Mouse (Mus musculus) liver, embryonic 13.5 days (tissue): Measurements from ENCODE around the gene Atp1a3. TPM values are rescaled to one million over a fixed set of nuclear protein-coding genes. Genes with fewer than 3 reads are reported as not detected.

ENCODE experiments used
- microRNA-seq: library from miRNA; unstranded; fragments of <30 nt; microRNA quantifications from one replicate; pipeline ENCODE4, GENCODE M21; 2016
- polyA plus RNA-seq: library from polyadenylated mRNA; unstranded; fragments of >200 nt; fragmentation: Nextera tagmentation; extraction: Ambion mirVana; gene quantifications from 2 replicates; pipeline ENCODE4 v1.2.1, GENCODE M21; 2015

Atp1a3 gene
- polyA plus RNA-seq, 1 experiment from 2014 or later = 0.82 TPM

Small RNA genes lying within 50 kb of the gene (microRNA-seq; reads per million reads assigned to microRNA genes)
- gene Mir7046 (not detected), gene Mir7047 (not detected)

Other genes starting within 250 kb of the Atp1a3 start
- gene Cd177, start 245.6 kb downstream of the Atp1a3 start, polyA plus RNA-seq = 0.71 and 1.0 TPM in 2 replicates
- 0.32 and 0.59 TPM in 2 replicates for gene Ceacam10, start 228.8 kb downstream of the Atp1a3 start, polyA plus RNA-seq
- 1.9 and 2.5 TPM in 2 replicates for gene Gm9844, start 143.7 kb downstream of the Atp1a3 start, polyA plus RNA-seq
- not detected in 2 replicates for gene Lypd4, start 136.0 kb downstream of the Atp1a3 start, polyA plus RNA-seq
- gene Dmrtc2, start 135.9 kb downstream of the Atp1a3 start, polyA plus RNA-seq = not detected in 2 replicates
- gene Rps19, start 121.6 kb downstream of the Atp1a3 start, polyA plus RNA-seq = 1,483 and 1,612 TPM in 2 replicates
- 0.51 and 0.61 TPM in 2 replicates for gene Cd79a, start 108.6 kb downstream of the Atp1a3 start, polyA plus RNA-seq
- gene Arhgef1, start 103.0 kb downstream of the Atp1a3 start, polyA plus RNA-seq = 44.3 and 48.2 TPM in 2 replicates
- not detected in 2 replicates for gene Gm4881, start 61.5 kb downstream of the Atp1a3 start, polyA plus RNA-seq
- 56.4 and 59.5 TPM in 2 replicates for gene Rabac1, start 33.2 kb downstream of the Atp1a3 start, polyA plus RNA-seq
- gene Grik5, start 66.4 kb upstream of the Atp1a3 start, polyA plus RNA-seq = 0.86 and 1.0 TPM in 2 replicates
- 9.7 and 11.1 TPM in 2 replicates for gene Zfp574, start 66.6 kb upstream of the Atp1a3 start, polyA plus RNA-seq
- 1.5 and 1.6 TPM in 2 replicates for gene Pou2f2, start 173.8 kb upstream of the Atp1a3 start, polyA plus RNA-seq
- gene Dedd2, start 214.7 kb upstream of the Atp1a3 start, polyA plus RNA-seq = 27.0 and 27.6 TPM in 2 replicates
- 2.0 and 2.1 TPM in 2 replicates for gene Zfp526, start 215.5 kb upstream of the Atp1a3 start, polyA plus RNA-seq
- 6.2 and 6.3 TPM in 2 replicates for gene Gsk3a, start 231.9 kb upstream of the Atp1a3 start, polyA plus RNA-seq
- gene Erf, start 244.8 kb upstream of the Atp1a3 start, polyA plus RNA-seq = 4.3 TPM in 2 replicates